Mouse (Mus musculus) testis, adult 2 months (tissue): ENCODE measurements at regions not wholly inside any gene's neighbourhood (a gene's known extent, or its start where the extent isn't known, plus 50 kb on each side); places are given as distances from the start of the nearest gene placed in this dataset.

Source experiments
- H3K27ac ChIP-seq: fragments of 200-500 bp; 2 replicates; pipeline ENCODE4 v1.5.1; 2012; ENCODE audit warnings: low read depth, low read length; ENCODE audit not compliant: control insufficient read depth, insufficient read depth
- H3K27me3 ChIP-seq: fragments of 200-500 bp; 2 replicates; pipeline ENCODE4 v1.6.1; 2012; ENCODE audit warnings: mild to moderate bottlenecking, low read length, moderate library complexity; ENCODE audit not compliant: control insufficient read depth, insufficient read depth
- H3K36me3 ChIP-seq: fragments of 200-500 bp; 2 replicates; pipeline ENCODE4 v1.6.1; 2012; ENCODE audit warnings: mild to moderate bottlenecking, low read length; ENCODE audit not compliant: control insufficient read depth, insufficient read depth
- H3K4me1 ChIP-seq: fragments of 200-500 bp; 2 replicates; pipeline ENCODE4 v1.6.1; 2012; ENCODE audit warnings: low read length; ENCODE audit not compliant: control insufficient read depth, insufficient read depth
- H3K4me3 ChIP-seq: fragments of 200-500 bp; 2 replicates; pipeline ENCODE4 v1.5.1; 2012; ENCODE audit warnings: low read depth, mild to moderate bottlenecking, low read length, moderate library complexity, mixed read lengths; ENCODE audit not compliant: control insufficient read depth
- CTCF ChIP-seq: fragments of 200-500 bp; IDR thresholded peaks from 2 replicates; pipeline ENCODE4 v1.5.1; 2012; ENCODE audit warnings: low read depth, mild to moderate bottlenecking, inconsistent platforms, low read length, moderate library complexity; ENCODE audit not compliant: control insufficient read depth, insufficient read depth, insufficient replicate concordance
- POLR2A ChIP-seq: fragments of 200-500 bp; IDR thresholded peaks from 2 replicates; pipeline ENCODE4 v1.6.1; 2012; ENCODE audit warnings: low read depth, mild to moderate bottlenecking, inconsistent platforms, low read length, moderate library complexity; ENCODE audit not compliant: control insufficient read depth

DNA sequence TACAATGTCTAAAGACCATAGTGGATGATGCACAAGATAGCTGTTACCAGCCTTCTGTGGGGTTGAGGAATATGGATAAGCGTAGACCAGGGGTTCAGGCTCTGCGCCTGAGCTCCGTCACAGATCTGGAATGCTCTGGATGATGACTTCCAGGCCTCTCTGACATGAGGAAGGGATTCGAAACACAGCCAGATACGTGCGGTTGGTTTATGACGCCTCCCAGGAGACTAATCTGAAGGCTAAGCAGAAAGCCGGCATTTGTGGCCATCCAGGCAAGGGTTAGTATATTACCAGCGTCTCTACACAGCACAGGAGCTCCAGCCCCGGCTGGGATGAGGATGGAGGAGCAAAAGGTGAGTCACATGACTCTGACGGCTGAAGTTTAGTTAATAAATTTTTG lies 170.4 kb upstream of the Ppp2r3a start:
- no peaks in the 10 kb centered on the region for H3K27me3 ChIP-seq
- H3K4me3 ChIP-seq = no peak overlapping the region
- no peak overlapping the region for H3K27ac ChIP-seq
- TF ChIP-seq POLR2A (no peak), CTCF (no peak)
- H3K36me3 ChIP-seq = no peaks in the 10 kb centered on the region
- H3K4me1 ChIP-seq = no peaks in the 10 kb centered on the region

DNA sequence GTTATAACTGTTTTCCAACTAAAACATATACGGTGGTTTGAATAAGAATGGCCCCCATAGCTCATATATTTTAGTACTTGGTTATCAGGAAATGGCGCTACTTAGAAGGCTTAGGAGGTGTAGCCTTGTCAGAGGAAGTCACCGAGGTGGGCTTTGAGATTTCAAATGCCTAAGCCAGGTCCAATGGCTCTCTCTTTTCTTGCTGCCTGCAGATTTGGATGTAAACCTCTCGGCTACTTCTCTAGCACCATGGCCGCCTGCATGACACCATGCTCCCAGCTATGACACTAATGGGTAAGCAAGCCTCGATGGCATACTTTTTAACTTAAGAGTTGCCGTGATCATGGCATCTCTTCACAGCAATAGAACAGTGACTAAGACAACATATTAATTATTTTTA lies 169.5 kb upstream of the Ppp2r3a start:
- Histone ChIP-seq H3K27ac (no peak overlapping the region), H3K4me1 (no peaks in the 10 kb centered on the region), H3K36me3 (no peaks in the 10 kb centered on the region), H3K27me3 (no peaks in the 10 kb centered on the region), H3K4me3 (no peak overlapping the region)
- no peak for TF ChIP-seq POLR2A
- TF ChIP-seq CTCF = no peak

DNA sequence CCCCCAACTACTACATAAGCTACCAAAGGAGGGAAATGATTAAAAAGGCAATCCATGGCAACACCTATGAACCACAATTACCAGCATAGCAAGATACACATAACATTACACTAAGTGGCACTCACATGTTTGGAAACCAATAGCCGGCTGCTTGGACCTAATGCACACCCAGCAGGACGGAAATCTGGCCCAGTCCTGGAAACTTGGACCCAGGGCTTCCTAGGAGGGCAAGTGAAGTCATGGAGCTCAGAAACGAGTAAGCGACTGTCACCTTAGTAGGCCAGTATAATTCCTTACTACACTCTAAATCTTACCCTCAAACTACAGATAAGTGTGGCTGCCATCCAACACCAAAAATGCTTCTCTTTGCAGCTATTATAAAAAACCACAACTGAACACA lies 168.6 kb upstream of the Ppp2r3a start:
- Histone ChIP-seq H3K27me3 (no peaks in the 10 kb centered on the region), H3K4me1 (no peaks in the 10 kb centered on the region), H3K27ac (no peak overlapping the region), H3K4me3 (no peak overlapping the region), H3K36me3 (no peaks in the 10 kb centered on the region)
- TF ChIP-seq CTCF (no peak), POLR2A (no peak)

DNA sequence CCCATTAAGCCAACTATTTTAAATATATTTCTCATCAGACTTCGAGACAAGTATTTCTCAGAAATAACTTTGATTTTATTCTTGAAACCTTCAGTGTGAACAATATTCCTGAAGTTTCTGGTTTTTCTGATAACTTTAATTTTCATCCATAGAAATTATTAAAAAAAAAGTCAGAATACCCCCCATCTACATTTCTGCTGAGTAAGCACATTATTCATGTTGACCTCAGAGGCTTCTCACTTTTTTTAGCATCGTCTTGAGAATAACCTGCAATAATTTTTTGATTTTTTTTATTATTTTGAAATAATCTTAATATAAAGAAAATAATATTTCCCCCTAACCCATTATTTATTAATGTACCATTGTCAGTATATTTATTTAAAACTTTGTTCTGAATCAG lies 166.1 kb upstream of the Ppp2r3a start:
- Histone ChIP-seq H3K27ac (no peak overlapping the region), H3K36me3 (no peaks in the 10 kb centered on the region), H3K4me1 (no peaks in the 10 kb centered on the region)

DNA sequence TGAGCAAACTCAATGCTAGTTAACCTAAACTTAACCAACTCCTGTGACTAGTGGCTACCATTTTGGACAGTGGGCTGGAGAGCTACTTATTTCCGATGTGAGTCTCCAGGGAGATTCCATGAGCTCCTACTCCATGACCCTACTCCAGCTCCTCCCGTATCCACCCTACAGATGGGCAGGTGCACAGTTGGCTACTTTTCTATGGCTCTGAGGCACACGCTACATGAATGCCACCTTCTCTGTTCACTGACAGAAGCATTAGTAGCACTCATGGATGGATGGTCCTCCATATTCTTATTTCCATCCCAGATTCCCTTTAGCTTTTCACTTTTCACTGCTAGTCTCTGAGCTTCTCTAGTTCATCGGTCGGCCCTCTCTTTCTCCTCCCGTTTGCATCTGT lies 164.7 kb upstream of the Ppp2r3a start:
- Histone ChIP-seq H3K4me1 (peaks cover 2% of the 10 kb centered on the region; the same call in 1 of the 2 replicates), H3K27ac (no peak overlapping the region), H3K4me3 (no peak overlapping the region), H3K27me3 (no peaks in the 10 kb centered on the region), H3K36me3 (no peaks in the 10 kb centered on the region)
- no peak for TF ChIP-seq CTCF
- TF ChIP-seq POLR2A = no peak

More for the DNA sequence above, 166.1 kb upstream of the Ppp2r3a start:
- no peaks in the 10 kb centered on the region for H3K27me3 ChIP-seq
- TF ChIP-seq CTCF (no peak), POLR2A (no peak)
- H3K4me3 ChIP-seq = no peak overlapping the region

DNA sequence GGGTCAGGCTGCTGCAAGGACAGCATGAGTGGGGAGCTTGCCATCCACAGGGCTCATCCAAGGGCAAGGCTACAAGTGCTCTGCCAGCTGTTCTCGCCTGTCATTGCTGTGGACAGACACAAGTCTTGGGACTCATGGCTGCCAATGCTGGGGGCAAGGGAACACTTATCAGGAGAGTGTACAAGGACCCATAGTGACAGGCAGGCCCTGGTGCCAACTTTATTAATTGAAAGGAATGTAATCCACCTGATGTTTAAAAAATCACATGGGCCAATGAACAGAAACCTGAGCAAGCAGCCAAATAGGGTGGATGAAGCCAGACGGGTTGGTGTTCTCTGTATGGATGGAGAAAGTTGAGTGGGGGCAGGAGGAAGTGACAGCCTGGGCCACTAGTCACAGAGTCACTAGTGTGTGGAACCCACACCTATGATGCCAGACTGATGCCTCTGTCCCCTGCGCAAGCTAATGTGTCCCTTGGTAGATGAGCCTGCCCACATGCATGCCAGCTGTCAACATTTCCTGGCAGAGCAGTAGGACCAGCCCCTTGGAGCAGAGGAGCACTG lies 161.6 kb upstream of the Ppp2r3a start:
- no peaks in the 10 kb centered on the region for H3K36me3 ChIP-seq
- TF ChIP-seq POLR2A (no peak), CTCF (no peak)
- H3K27ac ChIP-seq = no peak overlapping the region
- no peaks in the 10 kb centered on the region for H3K27me3 ChIP-seq
- H3K4me3 ChIP-seq = no peak overlapping the region
- peaks cover 4% of the 10 kb centered on the region; the same call in 1 of the 2 replicates for H3K4me1 ChIP-seq

DNA sequence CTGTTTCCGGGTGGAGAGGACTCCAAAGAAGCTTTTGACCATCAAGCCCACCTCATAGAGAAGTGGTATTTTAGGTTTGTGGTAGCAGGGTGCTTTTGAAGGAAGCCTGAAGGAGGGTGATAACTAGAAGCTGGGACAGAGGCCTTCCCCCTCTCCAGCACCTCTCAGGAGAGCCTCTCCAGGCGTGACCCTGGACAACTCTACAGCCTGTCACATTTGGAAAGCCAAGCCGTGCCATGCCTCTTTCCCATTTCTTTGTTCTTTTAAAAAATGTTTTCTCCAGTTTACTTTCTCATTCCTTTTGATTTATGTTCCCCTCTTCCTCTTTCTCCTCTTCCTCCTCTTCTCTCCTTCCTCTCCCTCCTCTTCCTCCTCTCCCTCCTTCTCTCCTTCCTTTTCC lies 160.4 kb upstream of the Ppp2r3a start:
- H3K4me3 ChIP-seq = no peak overlapping the region
- no peaks in the 10 kb centered on the region for H3K27me3 ChIP-seq
- H3K36me3 ChIP-seq = no peaks in the 10 kb centered on the region
- peaks cover 4% of the 10 kb centered on the region; the same call in 1 of the 2 replicates for H3K4me1 ChIP-seq
- H3K27ac ChIP-seq = no peak overlapping the region
- TF ChIP-seq POLR2A (no peak), CTCF (no peak)

DNA sequence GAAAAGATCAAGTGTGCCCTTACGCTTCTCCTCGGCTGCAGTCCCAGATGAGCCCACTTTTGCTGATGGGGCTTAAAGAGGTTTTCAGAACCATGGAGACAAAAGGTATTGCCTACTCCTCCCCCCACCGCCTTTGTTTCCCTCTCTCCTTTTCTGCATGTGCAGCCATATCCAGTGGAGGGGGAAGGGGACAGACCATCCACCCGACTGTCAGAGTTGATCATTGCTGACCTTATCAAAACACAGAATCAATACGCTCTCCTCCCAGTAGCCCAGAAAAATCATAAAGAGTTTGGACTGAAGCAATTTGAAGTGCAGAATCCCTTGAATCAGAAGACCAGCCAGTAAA lies 159.9 kb upstream of the Ppp2r3a start:
- Histone ChIP-seq H3K27me3 (no peaks in the 10 kb centered on the region), H3K4me1 (peaks cover 4% of the 10 kb centered on the region; the same call in 1 of the 2 replicates), H3K27ac (no peak overlapping the region), H3K4me3 (no peak overlapping the region), H3K36me3 (no peaks in the 10 kb centered on the region)
- TF ChIP-seq CTCF (no peak), POLR2A (no peak)
